Mouse (Mus musculus): ENCODE measurements around the gene Acsbg2. TPM values are rescaled to one million over a fixed set of nuclear protein-coding genes. Genes with fewer than 3 reads are reported as not detected.

Acsbg2 gene
- polyA plus RNA-seq, 1 experiment from 2014 or later, result 0.04 TPM

DNA sequence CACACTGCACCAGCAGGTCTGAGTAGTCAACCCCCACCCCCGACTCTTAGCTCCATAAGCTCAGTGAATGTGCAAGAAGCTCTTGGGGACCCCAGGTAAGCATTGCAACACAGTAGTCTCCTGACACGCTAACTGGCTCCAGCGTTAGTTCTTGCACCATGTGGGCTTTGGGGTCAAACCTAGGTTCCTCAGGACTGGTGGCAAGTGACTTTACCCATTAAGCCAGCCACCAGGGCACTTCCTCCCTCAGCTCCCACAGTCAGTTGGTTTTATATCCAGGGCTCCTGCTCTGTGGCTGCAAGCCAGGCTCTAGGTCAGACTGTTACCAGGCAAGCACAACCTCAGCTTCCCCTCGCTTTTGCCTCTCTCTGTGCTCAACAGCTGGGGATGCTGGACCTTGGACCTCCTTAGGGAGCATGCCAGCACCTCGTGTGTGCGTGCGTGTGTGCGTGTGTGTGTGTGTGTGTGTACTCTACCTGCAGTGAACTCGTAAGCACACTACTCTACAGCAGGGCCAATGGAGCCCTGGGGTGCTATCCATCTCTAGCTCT is 21.2 kb upstream of the Acsbg2 start:
- H3K36me3 ChIP-seq (ENCODE audit: control insufficient read depth, insufficient read depth, low read length), result peaks cover 42% of the 10 kb centered on the region
- whole genome bisulfite sequencing, result 86% methylated on average over 9 of the region's 9 CpGs
- no peaks in the 10 kb centered on the region for H3K9me3 ChIP-seq (ENCODE audit: control insufficient read depth, low read length)

DNA sequence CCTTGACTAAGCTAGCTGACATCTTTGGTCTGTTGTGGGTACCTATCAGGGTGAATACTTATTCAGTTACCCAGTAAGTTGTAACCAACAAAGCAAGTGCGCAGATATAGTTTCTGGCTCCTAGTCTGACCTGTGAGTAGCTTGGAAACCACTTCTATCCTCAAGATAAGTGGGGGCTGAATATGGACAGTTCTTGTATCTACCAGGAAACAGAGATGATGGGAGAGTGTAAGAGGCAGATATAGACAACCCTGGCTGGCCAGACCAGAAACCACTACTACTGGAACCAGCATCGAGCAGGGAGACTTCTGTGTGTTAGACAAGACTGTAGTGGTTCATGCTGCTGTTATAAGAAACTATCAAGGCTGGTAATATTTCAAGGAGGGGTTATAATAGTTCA is 15.8 kb upstream of the Acsbg2 start:
- H3K9ac ChIP-seq (ENCODE audit: low read length), result no peak overlapping the region
- WGBS, result 97% methylated on average over 2 of the region's 2 CpGs
- TF ChIP-seq EP300 (optimal IDR thresholded peaks at IDR 0.05) (no peak), CTCF (IDR thresholded peaks at IDR 0.05; ENCODE audit: low read depth) (no peak)
- no peaks in the 10 kb centered on the region for H3K4me1 ChIP-seq (replicated peaks; ENCODE audit: control insufficient read depth, insufficient read depth)
- H3K9me3 ChIP-seq (ENCODE audit: control insufficient read depth, low read length), result no peaks in the 10 kb centered on the region
- H3K27ac ChIP-seq (replicated peaks), result no peak overlapping the region
- no peak overlapping the region for H3K4me2 ChIP-seq (replicated peaks; ENCODE audit: low read depth)
- H3K4me3 ChIP-seq (ENCODE audit: low read depth, low read length), result no peak overlapping the region
- DNase-seq (ENCODE audit: low spot score), result no peak
- H3K27me3 ChIP-seq (ENCODE audit: control insufficient read depth, insufficient read depth, low read length), result no peaks in the 10 kb centered on the region
- no peak for ATAC-seq (ENCODE audit: low FRiP score, low TSS enrichment)
- H3K36me3 ChIP-seq (ENCODE audit: control insufficient read depth, insufficient read depth, low read length), result peaks cover 28% of the 10 kb centered on the region

More for the DNA sequence above, 21.2 kb upstream of the Acsbg2 start:
- ATAC-seq (ENCODE audit: low FRiP score, low TSS enrichment) (no peak), DNase-seq (ENCODE audit: low spot score) (no peak)
- TF ChIP-seq EP300 (optimal IDR thresholded peaks at IDR 0.05) (no peak), CTCF (IDR thresholded peaks at IDR 0.05; ENCODE audit: low read depth) (no peak)
- no peaks in the 10 kb centered on the region for H3K27me3 ChIP-seq (ENCODE audit: control insufficient read depth, insufficient read depth, low read length)
- no peak overlapping the region for H3K9ac ChIP-seq (ENCODE audit: low read length)
- H3K27ac ChIP-seq (replicated peaks), result no peak overlapping the region
- no peaks in the 10 kb centered on the region for H3K4me1 ChIP-seq (replicated peaks; ENCODE audit: control insufficient read depth, insufficient read depth)
- H3K4me3 ChIP-seq (ENCODE audit: low read depth, low read length), result no peak overlapping the region
- no peak overlapping the region for H3K4me2 ChIP-seq (replicated peaks; ENCODE audit: low read depth)

DNA sequence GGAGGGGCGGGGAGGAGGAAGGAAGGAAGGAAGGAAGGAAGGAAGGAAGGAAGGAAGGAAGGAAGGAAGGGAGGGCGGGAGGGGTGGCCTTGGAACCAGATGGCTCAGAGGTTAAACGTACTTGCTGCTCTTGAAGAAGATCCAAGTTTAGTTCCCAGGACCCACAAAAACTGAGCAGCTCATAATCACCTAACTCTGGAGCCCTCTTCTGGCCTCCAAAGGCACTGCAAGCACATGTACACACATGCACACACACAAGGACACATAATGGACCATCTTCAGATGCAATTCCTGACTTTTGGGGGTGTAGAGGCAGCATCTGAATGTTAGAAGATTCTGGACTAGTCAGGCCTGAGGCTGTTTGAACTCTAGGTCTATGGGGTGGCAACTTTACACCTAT is 13.8 kb upstream of the Acsbg2 start:
- H3K27me3 ChIP-seq (ENCODE audit: control insufficient read depth, insufficient read depth, low read length), result no peaks in the 10 kb centered on the region
- 0 out of 2 replicates have a peak, but pooled peaks cover 2% of the 10 kb centered on the region for H3K4me1 ChIP-seq (replicated peaks; ENCODE audit: control insufficient read depth, insufficient read depth)
- ATAC-seq (ENCODE audit: low FRiP score, low TSS enrichment), result no peak
- no peak for DNase-seq (ENCODE audit: low spot score)
- H3K4me2 ChIP-seq (replicated peaks; ENCODE audit: low read depth), result no peak overlapping the region
- no peak overlapping the region for H3K27ac ChIP-seq (replicated peaks)
- no peak overlapping the region for H3K9ac ChIP-seq (ENCODE audit: low read length)
- TF ChIP-seq CTCF (IDR thresholded peaks at IDR 0.05; ENCODE audit: low read depth), result peak; percentile 49
- TF ChIP-seq EP300 (optimal IDR thresholded peaks at IDR 0.05), result no peak
- no peak overlapping the region for H3K4me3 ChIP-seq (ENCODE audit: low read depth, low read length)
- H3K9me3 ChIP-seq (ENCODE audit: control insufficient read depth, low read length), result no peaks in the 10 kb centered on the region
- H3K36me3 ChIP-seq (ENCODE audit: control insufficient read depth, insufficient read depth, low read length), result peaks cover 13% of the 10 kb centered on the region
- WGBS, result 96% methylated on average over 2 of the region's 3 CpGs

DNA sequence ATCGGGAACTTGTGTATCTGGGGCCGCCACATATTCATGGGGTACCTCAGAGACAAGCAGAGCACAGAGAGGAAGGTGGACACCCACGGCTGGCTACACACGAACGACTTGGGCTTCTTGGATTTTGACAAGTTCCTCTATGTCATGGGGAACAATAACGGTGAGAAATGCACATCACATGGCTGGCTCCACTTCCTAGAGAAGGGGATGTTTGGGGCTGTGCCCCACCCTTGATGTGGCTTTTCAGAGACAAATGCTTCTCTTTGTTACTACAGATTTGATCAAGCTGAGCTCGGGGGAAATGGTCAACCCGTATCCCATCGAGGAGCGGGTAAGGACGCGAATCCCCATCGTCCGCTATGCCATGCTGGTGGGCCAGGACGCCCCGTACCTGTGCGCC is 10.6 kb upstream of the Acsbg2 start:
- Histone ChIP-seq H3K4me1 (replicated peaks; ENCODE audit: control insufficient read depth, insufficient read depth) (0 out of 2 replicates have a peak, but pooled peaks cover 2% of the 10 kb centered on the region), H3K9me3 (ENCODE audit: control insufficient read depth, low read length) (no peaks in the 10 kb centered on the region), H3K36me3 (ENCODE audit: control insufficient read depth, insufficient read depth, low read length) (0 out of 2 replicates have a peak, but pooled peaks cover 3% of the 10 kb centered on the region), H3K9ac (ENCODE audit: low read length) (no peak overlapping the region), H3K27ac (replicated peaks) (no peak overlapping the region), H3K4me2 (replicated peaks; ENCODE audit: low read depth) (no peak overlapping the region), H3K27me3 (ENCODE audit: control insufficient read depth, insufficient read depth, low read length) (no peaks in the 10 kb centered on the region), H3K4me3 (ENCODE audit: low read depth, low read length) (no peak overlapping the region)
- no peak for TF ChIP-seq CTCF (IDR thresholded peaks at IDR 0.05; ENCODE audit: low read depth)
- TF ChIP-seq EP300 (optimal IDR thresholded peaks at IDR 0.05), result no peak
- ATAC-seq (ENCODE audit: low FRiP score, low TSS enrichment) (no peak), DNase-seq (ENCODE audit: low spot score) (no peak)
- 89% methylated on average over 17 of the region's 17 CpGs for WGBS

DNA sequence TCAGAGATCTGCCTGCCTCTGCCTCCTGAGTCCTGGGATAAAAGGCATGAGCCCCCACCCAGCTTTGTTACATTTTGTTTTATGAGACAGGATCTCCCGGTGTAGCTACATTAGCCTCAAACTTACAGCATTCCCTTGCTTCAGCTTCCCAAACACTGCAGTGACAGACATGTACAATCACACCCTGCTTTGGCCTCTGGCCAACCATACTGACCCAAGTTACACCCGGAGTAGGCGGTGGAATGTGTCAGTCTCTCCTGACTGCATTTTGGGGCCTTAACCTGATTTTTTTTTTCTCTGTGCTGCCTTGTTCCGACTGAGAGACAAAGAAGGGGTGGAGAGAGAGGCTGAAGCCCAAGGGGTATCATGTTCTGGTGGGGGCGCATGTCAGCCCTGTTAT is 10.1 kb upstream of the Acsbg2 start:
- DNase-seq (ENCODE audit: low spot score), result peak; percentile 41

DNA sequence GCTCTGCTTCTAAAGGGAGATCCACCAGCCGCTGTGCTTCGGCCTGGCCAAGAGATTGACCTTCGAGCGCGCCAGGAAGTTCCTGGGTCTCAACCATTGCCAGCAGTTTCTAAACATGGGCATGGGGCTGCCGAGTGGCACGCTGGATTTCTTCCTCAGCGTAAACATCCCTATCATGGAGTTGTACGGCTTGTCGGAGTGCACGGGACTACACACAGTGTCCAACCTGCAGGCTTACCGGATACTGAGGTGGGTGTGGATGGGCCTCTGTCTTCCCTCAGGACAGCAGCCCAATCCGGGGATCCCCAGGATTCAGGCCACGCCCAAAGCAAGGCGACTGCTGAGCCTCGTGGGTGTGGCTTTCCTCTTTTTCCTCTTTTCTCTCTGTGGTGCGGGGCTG is 9.4 kb upstream of the Acsbg2 start:
- H3K4me1 ChIP-seq (replicated peaks; ENCODE audit: control insufficient read depth, insufficient read depth), result 0 out of 2 replicates have a peak, but pooled peaks cover 2% of the 10 kb centered on the region
- DNase-seq (ENCODE audit: low spot score) (no peak), ATAC-seq (ENCODE audit: low FRiP score, low TSS enrichment) (peak; percentile 56; the same call in 1 of the 2 replicates)
- H3K27me3 ChIP-seq (ENCODE audit: control insufficient read depth, insufficient read depth, low read length), result no peaks in the 10 kb centered on the region
- no peaks in the 10 kb centered on the region for H3K36me3 ChIP-seq (ENCODE audit: control insufficient read depth, insufficient read depth, low read length)
- H3K9me3 ChIP-seq (ENCODE audit: control insufficient read depth, low read length), result no peaks in the 10 kb centered on the region
- TF ChIP-seq EP300 (optimal IDR thresholded peaks at IDR 0.05), result no peak
- TF ChIP-seq CTCF (IDR thresholded peaks at IDR 0.05; ENCODE audit: low read depth), result no peak
- WGBS, result 27% methylated on average over 17 of the region's 17 CpGs
- no peak overlapping the region; the same call in 1 of the 2 replicates for H3K27ac ChIP-seq (replicated peaks)
- peak overlapping the region; percentile 31 for H3K4me2 ChIP-seq (replicated peaks; ENCODE audit: low read depth)
- peak overlapping the region; percentile 38 for H3K9ac ChIP-seq (ENCODE audit: low read length)
- H3K4me3 ChIP-seq (ENCODE audit: low read depth, low read length), result no peak overlapping the region; the same call in 1 of the 2 replicates

More for the DNA sequence above, 10.1 kb upstream of the Acsbg2 start:
- no peak for TF ChIP-seq EP300 (optimal IDR thresholded peaks at IDR 0.05)
- TF ChIP-seq CTCF (IDR thresholded peaks at IDR 0.05; ENCODE audit: low read depth), result no peak
- H3K4me3 ChIP-seq (ENCODE audit: low read depth, low read length), result no peak overlapping the region
- ATAC-seq (ENCODE audit: low FRiP score, low TSS enrichment), result no peak
- H3K9me3 ChIP-seq (ENCODE audit: control insufficient read depth, low read length), result no peaks in the 10 kb centered on the region
- H3K4me2 ChIP-seq (replicated peaks; ENCODE audit: low read depth), result no peak overlapping the region
- 0 out of 2 replicates have a peak, but pooled peaks cover under 1% of the 10 kb centered on the region for H3K36me3 ChIP-seq (ENCODE audit: control insufficient read depth, insufficient read depth, low read length)
- 57% methylated on average over 5 of the region's 5 CpGs for WGBS
- H3K9ac ChIP-seq (ENCODE audit: low read length), result no peak overlapping the region
- H3K4me1 ChIP-seq (replicated peaks; ENCODE audit: control insufficient read depth, insufficient read depth), result 0 out of 2 replicates have a peak, but pooled peaks cover 2% of the 10 kb centered on the region
- no peak overlapping the region for H3K27ac ChIP-seq (replicated peaks)
- no peaks in the 10 kb centered on the region for H3K27me3 ChIP-seq (ENCODE audit: control insufficient read depth, insufficient read depth, low read length)

Measured in stomach, postnatal 0 days (tissue).